Mouse (Mus musculus): Measurements from ENCODE around the gene Fam120c. TPM values are rescaled to one million over a fixed set of nuclear protein-coding genes. Genes with fewer than 3 reads are reported as not detected.
"Not testable (repeated sequence)": the region's sequence is repeated elsewhere in the genome, so short reads cannot be mapped to it uniquely, and the experiment has no call there.

Gene Fam120c
- polyA plus RNA-seq, 1 experiment from 2014 or later = 3.3 TPM

GRCm38 (mm10) chrX:151418801-151419200 lies 74.8 kb downstream of the Fam120c start:
- H3K9me3 ChIP-seq (replicated peaks; ENCODE audit: control insufficient read depth, low read length) = no peaks in the 10 kb centered on the region
- H3K4me2 ChIP-seq (ENCODE audit: low read depth, low read length) = no peak overlapping the region
- no peak overlapping the region for H3K9ac ChIP-seq (ENCODE audit: low read length)
- H3K4me1 ChIP-seq (ENCODE audit: control insufficient read depth, insufficient read depth, low read length) = no peaks in the 10 kb centered on the region
- WGBS = 89% methylated on average over 10 of the region's 10 CpGs
- no peak for ATAC-seq (ENCODE audit: insufficient read depth, low FRiP score)
- H3K36me3 ChIP-seq (ENCODE audit: control insufficient read depth, insufficient read depth, low read length) = no peaks in the 10 kb centered on the region
- H3K27ac ChIP-seq (ENCODE audit: low read length) = no peak overlapping the region
- H3K4me3 ChIP-seq (replicated peaks; ENCODE audit: low read length) = no peak overlapping the region
- no peaks in the 10 kb centered on the region for H3K27me3 ChIP-seq (ENCODE audit: control insufficient read depth, insufficient read depth, low read length)

DNA sequence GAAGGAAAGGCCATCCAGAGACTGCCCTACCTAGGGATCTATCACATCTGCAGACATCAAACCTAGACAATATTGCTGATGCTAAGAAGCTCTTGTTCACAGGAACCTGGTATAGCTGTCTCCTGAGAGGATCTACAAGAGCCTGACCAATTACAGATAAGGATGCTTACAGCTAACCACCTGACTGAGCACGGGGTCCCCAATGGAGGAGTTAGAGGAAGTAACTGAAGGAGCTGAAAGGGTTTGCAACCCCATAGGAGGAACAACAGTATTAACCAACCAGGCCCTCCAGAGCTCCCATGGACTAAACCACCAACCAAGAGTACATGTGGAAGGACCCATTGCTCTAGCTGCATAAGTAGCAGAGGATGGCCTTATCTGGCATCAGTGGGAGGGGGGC lies 76.8 kb downstream of the Fam120c start:
- no peaks in the 10 kb centered on the region for H3K36me3 ChIP-seq (ENCODE audit: control insufficient read depth, insufficient read depth, low read length)
- H3K9me3 ChIP-seq (replicated peaks; ENCODE audit: control insufficient read depth, low read length) = no peaks in the 10 kb centered on the region
- no peak for ATAC-seq (ENCODE audit: insufficient read depth, low FRiP score)
- H3K27me3 ChIP-seq (ENCODE audit: control insufficient read depth, insufficient read depth, low read length) = no peaks in the 10 kb centered on the region
- H3K27ac ChIP-seq (ENCODE audit: low read length) = no peak overlapping the region
- no peak overlapping the region for H3K9ac ChIP-seq (ENCODE audit: low read length)
- no peak overlapping the region for H3K4me3 ChIP-seq (replicated peaks; ENCODE audit: low read length)
- no peak overlapping the region for H3K4me2 ChIP-seq (ENCODE audit: low read depth, low read length)
- WGBS = 84% methylated on average over 1 of the region's 1 CpGs
- H3K4me1 ChIP-seq (ENCODE audit: control insufficient read depth, insufficient read depth, low read length) = no peaks in the 10 kb centered on the region

GRCm38 (mm10) chrX:151443637-151444036 lies 99.7 kb downstream of the Fam120c start:
- Histone ChIP-seq H3K9me3 (replicated peaks; ENCODE audit: control insufficient read depth, low read length) (no peaks in the 10 kb centered on the region), H3K4me1 (ENCODE audit: control insufficient read depth, insufficient read depth, low read length) (no peaks in the 10 kb centered on the region), H3K4me2 (ENCODE audit: low read depth, low read length) (no peak overlapping the region), H3K27ac (ENCODE audit: low read length) (no peak overlapping the region), H3K9ac (ENCODE audit: low read length) (no peak overlapping the region), H3K4me3 (replicated peaks; ENCODE audit: low read length) (no peak overlapping the region), H3K36me3 (ENCODE audit: control insufficient read depth, insufficient read depth, low read length) (no peaks in the 10 kb centered on the region), H3K27me3 (ENCODE audit: control insufficient read depth, insufficient read depth, low read length) (no peaks in the 10 kb centered on the region)
- no peak for ATAC-seq (ENCODE audit: insufficient read depth, low FRiP score)

- no peak overlapping the region for H3K4me2 ChIP-seq (ENCODE audit: low read depth, low read length)
- H3K27ac ChIP-seq (ENCODE audit: low read length) = no peak overlapping the region
- H3K9ac ChIP-seq (ENCODE audit: low read length) = no peak overlapping the region
- H3K4me3 ChIP-seq (replicated peaks; ENCODE audit: low read length) = no peak overlapping the region
- H3K9me3 ChIP-seq (replicated peaks; ENCODE audit: control insufficient read depth, low read length) = no peaks in the 10 kb centered on the region
- no peaks in the 10 kb centered on the region for H3K36me3 ChIP-seq (ENCODE audit: control insufficient read depth, insufficient read depth, low read length)
- no peaks in the 10 kb centered on the region for H3K4me1 ChIP-seq (ENCODE audit: control insufficient read depth, insufficient read depth, low read length)
- 67% methylated on average over 1 of the region's 1 CpGs for WGBS
- no peak for ATAC-seq (ENCODE audit: insufficient read depth, low FRiP score)
- H3K27me3 ChIP-seq (ENCODE audit: control insufficient read depth, insufficient read depth, low read length) = no peaks in the 10 kb centered on the region
Observed at GRCm38 (mm10) chrX:151444189-151444588, 100.2 kb downstream of the Fam120c start.

DNA sequence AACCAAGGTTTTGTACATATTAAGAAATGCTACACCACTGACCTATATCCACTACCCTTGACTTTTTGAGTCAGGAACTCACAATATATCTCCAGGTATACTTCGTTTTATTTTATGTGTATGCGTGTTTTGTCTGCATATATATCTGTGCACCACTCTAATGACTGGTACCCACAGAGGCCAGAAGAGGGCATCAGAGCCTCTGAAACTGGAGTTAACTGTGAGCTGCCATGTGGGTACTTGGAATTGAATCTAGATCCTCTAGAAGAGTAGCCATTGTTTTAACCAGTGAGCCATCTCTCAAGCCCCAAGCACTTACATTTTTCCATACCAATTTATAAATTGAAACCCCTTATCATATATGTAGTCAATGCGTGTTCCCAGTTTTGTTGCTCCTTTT lies 144.2 kb downstream of the Fam120c start:
- no peak for ATAC-seq (ENCODE audit: insufficient read depth, low FRiP score)
- H3K9ac ChIP-seq (ENCODE audit: low read length) = no peak overlapping the region
- no peaks in the 10 kb centered on the region for H3K9me3 ChIP-seq (replicated peaks; ENCODE audit: control insufficient read depth, low read length)
- H3K4me3 ChIP-seq (replicated peaks; ENCODE audit: low read length) = no peak overlapping the region
- H3K27me3 ChIP-seq (ENCODE audit: control insufficient read depth, insufficient read depth, low read length) = no peaks in the 10 kb centered on the region
- H3K4me1 ChIP-seq (ENCODE audit: control insufficient read depth, insufficient read depth, low read length) = no peaks in the 10 kb centered on the region
- H3K27ac ChIP-seq (ENCODE audit: low read length) = no peak overlapping the region
- WGBS = 86% methylated on average over 3 of the region's 3 CpGs
- H3K36me3 ChIP-seq (ENCODE audit: control insufficient read depth, insufficient read depth, low read length) = no peaks in the 10 kb centered on the region
- no peak overlapping the region for H3K4me2 ChIP-seq (ENCODE audit: low read depth, low read length)

DNA sequence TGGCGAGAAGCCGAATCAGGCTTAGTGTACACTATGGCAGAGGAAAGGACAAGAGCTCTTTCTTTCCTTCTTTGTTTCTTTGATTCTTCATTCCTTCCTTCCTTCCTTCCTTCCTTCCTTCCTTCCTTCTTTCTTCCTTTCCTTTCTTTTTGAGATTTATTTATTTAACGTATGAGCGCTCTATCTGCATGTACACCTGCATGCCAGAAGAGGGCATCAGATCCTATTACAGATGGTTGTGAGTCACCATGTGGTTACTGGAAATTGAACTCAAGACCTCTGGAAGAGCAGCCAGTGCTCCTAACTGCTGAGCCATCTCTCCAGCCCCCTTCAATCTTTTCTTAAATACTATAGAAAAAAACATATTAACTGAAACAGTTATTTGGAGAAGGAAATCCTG lies 149.3 kb downstream of the Fam120c start:
- not testable (repeated sequence) for H3K9me3 ChIP-seq (replicated peaks; ENCODE audit: control insufficient read depth, low read length); H3K4me3 ChIP-seq (replicated peaks; ENCODE audit: low read length); H3K27ac ChIP-seq (ENCODE audit: low read length); H3K27me3 ChIP-seq (ENCODE audit: control insufficient read depth, insufficient read depth, low read length); H3K4me2 ChIP-seq (ENCODE audit: low read depth, low read length); H3K36me3 ChIP-seq (ENCODE audit: control insufficient read depth, insufficient read depth, low read length); H3K9ac ChIP-seq (ENCODE audit: low read length); ATAC-seq (ENCODE audit: insufficient read depth, low FRiP score); H3K4me1 ChIP-seq (ENCODE audit: control insufficient read depth, insufficient read depth, low read length)
- 85% methylated on average over 4 of the region's 4 CpGs for WGBS

DNA sequence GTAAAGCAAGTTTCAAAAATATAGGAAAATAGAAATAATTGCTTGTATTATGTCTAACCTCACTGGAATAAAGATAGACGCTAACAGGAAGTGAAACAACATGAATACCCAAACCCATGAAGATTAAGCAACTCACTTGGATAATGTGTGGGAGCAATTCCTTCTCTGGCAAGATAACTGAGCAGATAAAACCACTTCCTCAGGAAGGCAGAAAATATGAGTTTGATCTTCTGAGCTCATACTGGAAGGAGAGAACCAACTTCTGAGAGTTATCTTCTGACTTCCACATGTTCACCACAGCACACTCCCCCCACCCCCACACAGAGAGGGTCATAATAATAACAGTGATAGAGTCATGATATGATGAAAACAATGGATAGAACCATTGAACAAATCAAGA lies 152.6 kb downstream of the Fam120c start:
- no peaks in the 10 kb centered on the region for H3K4me1 ChIP-seq (ENCODE audit: control insufficient read depth, insufficient read depth, low read length)
- H3K9me3 ChIP-seq (replicated peaks; ENCODE audit: control insufficient read depth, low read length) = no peaks in the 10 kb centered on the region
- ATAC-seq (ENCODE audit: insufficient read depth, low FRiP score) = no peak
- no peak overlapping the region for H3K9ac ChIP-seq (ENCODE audit: low read length)
- H3K4me3 ChIP-seq (replicated peaks; ENCODE audit: low read length) = no peak overlapping the region
- H3K36me3 ChIP-seq (ENCODE audit: control insufficient read depth, insufficient read depth, low read length) = no peaks in the 10 kb centered on the region
- 82% methylated on average over 1 of the region's 1 CpGs for WGBS
- H3K27ac ChIP-seq (ENCODE audit: low read length) = no peak overlapping the region
- no peak overlapping the region for H3K4me2 ChIP-seq (ENCODE audit: low read depth, low read length)
- no peaks in the 10 kb centered on the region; the same call in 1 of the 2 replicates for H3K27me3 ChIP-seq (ENCODE audit: control insufficient read depth, insufficient read depth, low read length)

GRCm38 (mm10) chrX:151508536-151508935 lies 164.6 kb downstream of the Fam120c start:
- no peak overlapping the region for H3K4me3 ChIP-seq (replicated peaks; ENCODE audit: low read length)
- H3K4me1 ChIP-seq (ENCODE audit: control insufficient read depth, insufficient read depth, low read length) = no peaks in the 10 kb centered on the region
- no peak overlapping the region for H3K9ac ChIP-seq (ENCODE audit: low read length)
- ATAC-seq (ENCODE audit: insufficient read depth, low FRiP score) = no peak
- H3K27ac ChIP-seq (ENCODE audit: low read length) = no peak overlapping the region
- no peaks in the 10 kb centered on the region for H3K36me3 ChIP-seq (ENCODE audit: control insufficient read depth, insufficient read depth, low read length)
- no peaks in the 10 kb centered on the region; the same call in 1 of the 2 replicates for H3K27me3 ChIP-seq (ENCODE audit: control insufficient read depth, insufficient read depth, low read length)
- H3K9me3 ChIP-seq (replicated peaks; ENCODE audit: control insufficient read depth, low read length) = no peaks in the 10 kb centered on the region
- H3K4me2 ChIP-seq (ENCODE audit: low read depth, low read length) = no peak overlapping the region

GRCm38 (mm10) chrX:151509906-151510305 lies 165.9 kb downstream of the Fam120c start:
- no peak overlapping the region for H3K4me2 ChIP-seq (ENCODE audit: low read depth, low read length)
- ATAC-seq (ENCODE audit: insufficient read depth, low FRiP score) = no peak

DNA sequence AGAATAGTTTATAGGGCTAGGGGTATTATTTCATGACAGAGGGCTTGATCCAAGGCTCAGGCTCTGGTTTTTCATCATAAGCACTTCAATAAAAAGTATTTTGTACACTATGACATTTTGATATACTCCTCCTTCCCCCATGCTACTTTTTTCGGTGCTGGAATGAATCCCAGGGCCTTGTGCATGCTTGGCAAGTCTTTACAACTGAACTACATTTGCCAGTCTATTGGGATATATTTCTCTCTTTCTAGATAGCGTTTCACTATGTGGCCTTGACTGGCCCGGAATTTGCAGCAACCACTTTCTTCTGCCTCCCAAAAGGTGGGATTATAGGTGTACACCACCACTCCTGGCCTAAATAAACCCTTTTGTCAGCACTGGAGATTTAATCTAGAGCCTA lies 169.1 kb downstream of the Fam120c start:
- Histone ChIP-seq H3K4me2 (ENCODE audit: low read depth, low read length) (no peak overlapping the region), H3K9ac (ENCODE audit: low read length) (no peak overlapping the region), H3K4me1 (ENCODE audit: control insufficient read depth, insufficient read depth, low read length) (no peaks in the 10 kb centered on the region), H3K27ac (ENCODE audit: low read length) (no peak overlapping the region), H3K9me3 (replicated peaks; ENCODE audit: control insufficient read depth, low read length) (no peaks in the 10 kb centered on the region), H3K4me3 (replicated peaks; ENCODE audit: low read length) (no peak overlapping the region), H3K36me3 (ENCODE audit: control insufficient read depth, insufficient read depth, low read length) (no peaks in the 10 kb centered on the region), H3K27me3 (ENCODE audit: control insufficient read depth, insufficient read depth, low read length) (no peaks in the 10 kb centered on the region; the same call in 1 of the 2 replicates)
- ATAC-seq (ENCODE audit: insufficient read depth, low FRiP score) = no peak
- WGBS = 79% methylated on average over 3 of the region's 3 CpGs

More at GRCm38 (mm10) chrX:151509906-151510305, 165.9 kb downstream of the Fam120c start:
- Histone ChIP-seq H3K27ac (ENCODE audit: low read length) (no peak overlapping the region), H3K27me3 (ENCODE audit: control insufficient read depth, insufficient read depth, low read length) (no peaks in the 10 kb centered on the region; the same call in 1 of the 2 replicates), H3K9ac (ENCODE audit: low read length) (no peak overlapping the region), H3K4me1 (ENCODE audit: control insufficient read depth, insufficient read depth, low read length) (no peaks in the 10 kb centered on the region), H3K36me3 (ENCODE audit: control insufficient read depth, insufficient read depth, low read length) (no peaks in the 10 kb centered on the region), H3K9me3 (replicated peaks; ENCODE audit: control insufficient read depth, low read length) (no peaks in the 10 kb centered on the region), H3K4me3 (replicated peaks; ENCODE audit: low read length) (no peak overlapping the region)
- 74% methylated on average over 1 of the region's 1 CpGs for WGBS
